Mouse (Mus musculus): Measurements from ENCODE around the gene Olfr212. TPM values are rescaled to one million over a fixed set of nuclear protein-coding genes. Genes with fewer than 3 reads are reported as not detected.
"Not testable (repeated sequence)": the region's sequence is repeated elsewhere in the genome, so short reads cannot be mapped to it uniquely, and the experiment has no call there.

Olfr212 gene
- total RNA-seq (2014; rRNA removed) (not detected in 2 replicates), polyA plus RNA-seq (2012; rRNA removed) (not detected in 2 replicates)

- H3K79me2 ChIP-seq (ENCODE audit: control insufficient read depth, insufficient read depth, low read length); H3K27ac ChIP-seq (replicated peaks; ENCODE audit: insufficient read depth, low read depth, low read length); H3K36me3 ChIP-seq (ENCODE audit: control insufficient read depth, insufficient read depth, low read length); H3K27me3 ChIP-seq (ENCODE audit: control insufficient read depth, insufficient read depth, low read length); DNase-seq (ENCODE audit: extremely low read depth, low read depth, low spot score); H3K9ac ChIP-seq (ENCODE audit: low read depth, low read length); H3K4me1 ChIP-seq (ENCODE audit: control insufficient read depth, insufficient read depth, low read length); H3K4me3 ChIP-seq (ENCODE audit: insufficient read depth, low read depth, low read length): not testable (repeated sequence)
- 92% methylated on average over 20 of the region's 20 CpGs for WGBS
These were observed at the start of gene Olfr212 for GRCm38 (mm10) chr6:116506302-116507003. Gene Olfr212 (plus strand): TSS chr6:116506516.

- H3K4me3 ChIP-seq (ENCODE audit: insufficient read depth, low read depth, low read length) = no peak overlapping the region
- peaks cover 3% of the 10 kb centered on the region; the same call in 1 of the 2 replicates for H3K4me1 ChIP-seq (ENCODE audit: control insufficient read depth, insufficient read depth, low read length)
- H3K9ac ChIP-seq (ENCODE audit: low read depth, low read length) = no peak overlapping the region
- H3K27ac ChIP-seq (replicated peaks; ENCODE audit: insufficient read depth, low read depth, low read length) = no peak overlapping the region
- H3K79me2 ChIP-seq (ENCODE audit: control insufficient read depth, insufficient read depth, low read length) = no peaks in the 10 kb centered on the region
- 78% methylated on average over 4 of the region's 4 CpGs for WGBS
- no peak for TF ChIP-seq CTCF (IDR thresholded peaks at IDR 0.05; ENCODE audit: low read depth, low read length)
- TF ChIP-seq POLR2A (IDR thresholded peaks at IDR 0.05; ENCODE audit: extremely low read depth, insufficient read depth, low read length) = no peak
- H3K27me3 ChIP-seq (ENCODE audit: control insufficient read depth, insufficient read depth, low read length) = peaks cover 5% of the 10 kb centered on the region
- DNase-seq (ENCODE audit: extremely low read depth, low read depth, low spot score) = no peak
- no peaks in the 10 kb centered on the region for H3K36me3 ChIP-seq (ENCODE audit: control insufficient read depth, insufficient read depth, low read length)
These were observed 47.6 kb upstream of the Olfr212 start for GRCm38 (mm10) chr6:116458728-116459127.

- no peak overlapping the region for H3K9ac ChIP-seq (ENCODE audit: low read depth, low read length)
- H3K27ac ChIP-seq (replicated peaks; ENCODE audit: insufficient read depth, low read depth, low read length) = no peak overlapping the region
- H3K4me1 ChIP-seq (ENCODE audit: control insufficient read depth, insufficient read depth, low read length) = peaks cover 3% of the 10 kb centered on the region; the same call in 1 of the 2 replicates
- peaks cover 5% of the 10 kb centered on the region for H3K27me3 ChIP-seq (ENCODE audit: control insufficient read depth, insufficient read depth, low read length)
- TF ChIP-seq POLR2A (IDR thresholded peaks at IDR 0.05; ENCODE audit: extremely low read depth, insufficient read depth, low read length) = no peak
- no peak for TF ChIP-seq CTCF (IDR thresholded peaks at IDR 0.05; ENCODE audit: low read depth, low read length)
- H3K36me3 ChIP-seq (ENCODE audit: control insufficient read depth, insufficient read depth, low read length) = no peaks in the 10 kb centered on the region
- DNase-seq (ENCODE audit: extremely low read depth, low read depth, low spot score) = no peak
- WGBS = 53% methylated on average over 2 of the region's 2 CpGs
- H3K79me2 ChIP-seq (ENCODE audit: control insufficient read depth, insufficient read depth, low read length) = no peaks in the 10 kb centered on the region
- H3K4me3 ChIP-seq (ENCODE audit: insufficient read depth, low read depth, low read length) = no peak overlapping the region
These were observed 47.1 kb upstream of the Olfr212 start for GRCm38 (mm10) chr6:116459232-116459631.

- Histone ChIP-seq H3K9ac (ENCODE audit: low read depth, low read length) (no peak within 1 kb of the TSS), H3K4me1 (ENCODE audit: control insufficient read depth, insufficient read depth, low read length) (peaks cover 3% of the 10 kb centered on the region; the same call in 1 of the 2 replicates), H3K27ac (replicated peaks; ENCODE audit: insufficient read depth, low read depth, low read length) (no peak within 1 kb of the TSS), H3K36me3 (ENCODE audit: control insufficient read depth, insufficient read depth, low read length) (no peaks in the 10 kb centered on the region), H3K27me3 (ENCODE audit: control insufficient read depth, insufficient read depth, low read length) (peaks cover 5% of the 10 kb centered on the region), H3K4me3 (ENCODE audit: insufficient read depth, low read depth, low read length) (peak within 1 kb of the TSS; percentile 37; the same call in 1 of the 2 replicates), H3K79me2 (ENCODE audit: control insufficient read depth, insufficient read depth, low read length) (no peaks in the 10 kb centered on the region)
- TF ChIP-seq POLR2A (IDR thresholded peaks at IDR 0.05; ENCODE audit: extremely low read depth, insufficient read depth, low read length) (no peak), CTCF (IDR thresholded peaks at IDR 0.05; ENCODE audit: low read depth, low read length) (peak; percentile 18; the same call in 1 of the 2 replicates)
- 4% methylated on average over 43 of the region's 43 CpGs for WGBS
- no peak for DNase-seq (ENCODE audit: extremely low read depth, low read depth, low spot score)
These were observed 45.6 kb upstream of the Olfr212 start, which contains the start of gene Alox5 for GRCm38 (mm10) chr6:116460544-116461283. Gene Alox5 (minus strand): TSS chr6:116461178.

- WGBS = 15% methylated on average over 3 of the region's 3 CpGs
- H3K27me3 ChIP-seq (ENCODE audit: control insufficient read depth, insufficient read depth, low read length) = no peaks in the 10 kb centered on the region
- H3K79me2 ChIP-seq (ENCODE audit: control insufficient read depth, insufficient read depth, low read length) = no peaks in the 10 kb centered on the region
- H3K4me1 ChIP-seq (ENCODE audit: control insufficient read depth, insufficient read depth, low read length) = no peaks in the 10 kb centered on the region
- H3K36me3 ChIP-seq (ENCODE audit: control insufficient read depth, insufficient read depth, low read length) = no peaks in the 10 kb centered on the region
- TF ChIP-seq CTCF (IDR thresholded peaks at IDR 0.05; ENCODE audit: low read depth, low read length) (peak; percentile 24; the same call in 1 of the 2 replicates), POLR2A (IDR thresholded peaks at IDR 0.05; ENCODE audit: extremely low read depth, insufficient read depth, low read length) (no peak)
- no peak overlapping the region for H3K27ac ChIP-seq (replicated peaks; ENCODE audit: insufficient read depth, low read depth, low read length)
- peak; percentile 68 for DNase-seq (ENCODE audit: extremely low read depth, low read depth, low spot score)
- H3K9ac ChIP-seq (ENCODE audit: low read depth, low read length) = no peak overlapping the region
- no peak overlapping the region for H3K4me3 ChIP-seq (ENCODE audit: insufficient read depth, low read depth, low read length)
These were observed 38.2 kb upstream of the Olfr212 start for GRCm38 (mm10) chr6:116468081-116468480.

Data from liver, adult 2 months (tissue).